Mouse (Mus musculus): ENCODE results near the gene Radil.

Gene Radil

GRCm38 (mm10) chr5:142448623-142449022 lies 102.3 kb downstream of the Radil start:
- DNase-seq (ENCODE audit: low spot score in 2 of 2), result no peak

- DNase-seq (ENCODE audit: low spot score in 2 of 2), result peak; percentile 90 to 94
Measured at GRCm38 (mm10) chr5:142448076-142448475, 102.8 kb downstream of the Radil start.

GRCm38 (mm10) chr5:142445709-142446108 lies 105.2 kb downstream of the Radil start:
- no peak for DNase-seq (ENCODE audit: low spot score in 2 of 2)

GRCm38 (mm10) chr5:142444791-142445531 lies 105.9 kb downstream of the Radil start:
- DNase-seq (ENCODE audit: low spot score in 2 of 2), result no peak

GRCm38 (mm10) chr5:142443994-142444393 lies 106.9 kb downstream of the Radil start:
- DNase-seq (ENCODE audit: low spot score in 2 of 2), result no peak

GRCm38 (mm10) chr5:142443514-142443913 lies 107.4 kb downstream of the Radil start:
- DNase-seq (ENCODE audit: low spot score in 2 of 2), result no peak

- no peak for DNase-seq (ENCODE audit: low spot score in 2 of 2)
Measured at GRCm38 (mm10) chr5:142442045-142442440, 108.9 kb downstream of the Radil start.

GRCm38 (mm10) chr5:142441332-142442044 lies 109.4 kb downstream of the Radil start:
- DNase-seq (ENCODE audit: low spot score in 2 of 2), result no peak

- DNase-seq (ENCODE audit: low spot score in 2 of 2), result peak in 1 of 2 experiments; percentile 52
Measured at GRCm38 (mm10) chr5:142440451-142441147, 110.3 kb downstream of the Radil start.

- DNase-seq (ENCODE audit: low spot score in 2 of 2), result no peak
Measured at GRCm38 (mm10) chr5:142439911-142440432, 110.9 kb downstream of the Radil start.

- DNase-seq (ENCODE audit: low spot score in 2 of 2), result peak; percentile 56 to 69
Measured at GRCm38 (mm10) chr5:142438380-142438938, 112.4 kb downstream of the Radil start.

GRCm38 (mm10) chr5:142435736-142436135 lies 115.2 kb downstream of the Radil start:
- DNase-seq (ENCODE audit: low spot score in 2 of 2), result no peak

All from frontal cortex, postnatal 36 days (tissue).